Mouse (Mus musculus): Measurements from ENCODE around the gene Tom1l2. TPM values are rescaled to one million over a fixed set of nuclear protein-coding genes. Genes with fewer than 3 reads are reported as not detected.

The Tom1l2 gene
- total and polyA plus RNA-seq, 2 experiments from 2014 or later: 31.3 to 77.3 TPM

- Histone ChIP-seq H3K4me2 (ENCODE audit: low read depth, low read length) (no peak overlapping the region), H3K36me3 (replicated peaks; ENCODE audit: control insufficient read depth, insufficient read depth, low read length) (peaks cover 89% of the 10 kb centered on the region), H3K27ac (ENCODE audit: low read depth) (no peak overlapping the region), H3K27me3 (ENCODE audit: control insufficient read depth, insufficient read depth, low read length) (no peaks in the 10 kb centered on the region), H3K4me1 (ENCODE audit: control insufficient read depth, insufficient read depth) (0 out of 2 replicates have a peak, but pooled peaks cover 7% of the 10 kb centered on the region), H3K9me3 (replicated peaks; ENCODE audit: control insufficient read depth, low read length) (no peaks in the 10 kb centered on the region), H3K9ac (replicated peaks; ENCODE audit: low read depth, low read length) (no peak overlapping the region), H3K4me3 (ENCODE audit: low read depth, low read length) (no peak overlapping the region)
- DNase-seq (ENCODE audit: low spot score) (no peak), ATAC-seq (ENCODE audit: insufficient read depth, low read depth) (no peak)
- 90% methylated on average over 26 of the region's 26 CpGs for WGBS
- no peak for TF ChIP-seq EP300 (IDR thresholded peaks at IDR 0.05; ENCODE audit: low read depth)
- no peak for TF ChIP-seq CTCF (IDR thresholded peaks at IDR 0.05; ENCODE audit: low read depth)
Measured at GRCm38 (mm10) chr11:60202710-60203638, 149.7 kb downstream of the Tom1l2 start.

GRCm38 (mm10) chr11:60200384-60200783, 152.3 kb downstream of the Tom1l2 start:
- Histone ChIP-seq H3K36me3 (replicated peaks; ENCODE audit: control insufficient read depth, insufficient read depth, low read length) (peaks cover 83% of the 10 kb centered on the region), H3K4me3 (ENCODE audit: low read depth, low read length) (no peak overlapping the region), H3K9ac (replicated peaks; ENCODE audit: low read depth, low read length) (no peak overlapping the region), H3K9me3 (replicated peaks; ENCODE audit: control insufficient read depth, low read length) (no peaks in the 10 kb centered on the region), H3K4me1 (ENCODE audit: control insufficient read depth, insufficient read depth) (0 out of 2 replicates have a peak, but pooled peaks cover 10% of the 10 kb centered on the region), H3K4me2 (ENCODE audit: low read depth, low read length) (no peak overlapping the region), H3K27me3 (ENCODE audit: control insufficient read depth, insufficient read depth, low read length) (no peaks in the 10 kb centered on the region), H3K27ac (ENCODE audit: low read depth) (0 out of 2 replicates have a peak overlapping the region, but pooled peaks have one; percentile 40)
- DNase-seq (ENCODE audit: low spot score): no peak
- TF ChIP-seq CTCF (IDR thresholded peaks at IDR 0.05; ENCODE audit: low read depth): no peak
- TF ChIP-seq EP300 (IDR thresholded peaks at IDR 0.05; ENCODE audit: low read depth): no peak
- no peak for ATAC-seq (ENCODE audit: insufficient read depth, low read depth)
- WGBS: 87% methylated on average over 11 of the region's 11 CpGs

GRCm38 (mm10) chr11:60199702-60200184, 153.0 kb downstream of the Tom1l2 start:
- no peak overlapping the region for H3K4me3 ChIP-seq (ENCODE audit: low read depth, low read length)
- ATAC-seq (ENCODE audit: insufficient read depth, low read depth) (peak; percentile 76), DNase-seq (ENCODE audit: low spot score) (peak; percentile 77)
- 0 out of 2 replicates have a peak, but pooled peaks cover 5% of the 10 kb centered on the region for H3K9me3 ChIP-seq (replicated peaks; ENCODE audit: control insufficient read depth, low read length)
- no peak overlapping the region for H3K9ac ChIP-seq (replicated peaks; ENCODE audit: low read depth, low read length)
- H3K4me2 ChIP-seq (ENCODE audit: low read depth, low read length): no peak overlapping the region
- 12% methylated on average over 18 of the region's 18 CpGs for WGBS
- peak overlapping the region; percentile 40; the same call in 1 of the 2 replicates for H3K27ac ChIP-seq (ENCODE audit: low read depth)
- H3K27me3 ChIP-seq (ENCODE audit: control insufficient read depth, insufficient read depth, low read length): no peaks in the 10 kb centered on the region
- TF ChIP-seq EP300 (IDR thresholded peaks at IDR 0.05; ENCODE audit: low read depth) (no peak), CTCF (IDR thresholded peaks at IDR 0.05; ENCODE audit: low read depth) (peak; percentile 99)
- H3K36me3 ChIP-seq (replicated peaks; ENCODE audit: control insufficient read depth, insufficient read depth, low read length): peaks cover 83% of the 10 kb centered on the region
- H3K4me1 ChIP-seq (ENCODE audit: control insufficient read depth, insufficient read depth): 0 out of 2 replicates have a peak, but pooled peaks cover 10% of the 10 kb centered on the region

DNA sequence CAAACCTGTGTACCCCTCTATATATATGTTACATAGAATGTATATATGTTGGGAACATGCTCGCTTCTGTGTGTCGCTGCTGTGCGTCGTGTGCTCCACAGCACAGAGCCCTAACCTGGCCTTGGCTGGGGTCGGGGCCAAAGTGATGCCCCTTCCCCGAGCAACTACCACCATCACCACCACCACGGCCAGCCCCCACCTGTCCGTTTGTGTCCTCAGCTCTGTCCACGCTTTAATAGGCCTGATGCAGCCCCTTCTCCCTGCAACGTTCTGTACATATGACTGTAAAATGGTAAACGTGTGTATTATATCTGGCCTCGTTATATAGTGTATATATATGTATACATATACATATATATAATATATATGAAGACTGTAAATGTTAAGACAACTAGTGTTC, 154.1 kb downstream of the Tom1l2 start:
- no peak for ATAC-seq (ENCODE audit: insufficient read depth, low read depth)
- Histone ChIP-seq H3K4me1 (ENCODE audit: control insufficient read depth, insufficient read depth) (0 out of 2 replicates have a peak, but pooled peaks cover 10% of the 10 kb centered on the region), H3K36me3 (replicated peaks; ENCODE audit: control insufficient read depth, insufficient read depth, low read length) (peaks cover 83% of the 10 kb centered on the region), H3K27me3 (ENCODE audit: control insufficient read depth, insufficient read depth, low read length) (no peaks in the 10 kb centered on the region), H3K9me3 (replicated peaks; ENCODE audit: control insufficient read depth, low read length) (0 out of 2 replicates have a peak, but pooled peaks cover 5% of the 10 kb centered on the region), H3K4me3 (ENCODE audit: low read depth, low read length) (no peak overlapping the region), H3K27ac (ENCODE audit: low read depth) (no peak overlapping the region), H3K4me2 (ENCODE audit: low read depth, low read length) (no peak overlapping the region), H3K9ac (replicated peaks; ENCODE audit: low read depth, low read length) (no peak overlapping the region)
- WGBS: 83% methylated on average over 12 of the region's 12 CpGs
- TF ChIP-seq CTCF (IDR thresholded peaks at IDR 0.05; ENCODE audit: low read depth) (no peak), EP300 (IDR thresholded peaks at IDR 0.05; ENCODE audit: low read depth) (no peak)
- DNase-seq (ENCODE audit: low spot score): no peak

DNA sequence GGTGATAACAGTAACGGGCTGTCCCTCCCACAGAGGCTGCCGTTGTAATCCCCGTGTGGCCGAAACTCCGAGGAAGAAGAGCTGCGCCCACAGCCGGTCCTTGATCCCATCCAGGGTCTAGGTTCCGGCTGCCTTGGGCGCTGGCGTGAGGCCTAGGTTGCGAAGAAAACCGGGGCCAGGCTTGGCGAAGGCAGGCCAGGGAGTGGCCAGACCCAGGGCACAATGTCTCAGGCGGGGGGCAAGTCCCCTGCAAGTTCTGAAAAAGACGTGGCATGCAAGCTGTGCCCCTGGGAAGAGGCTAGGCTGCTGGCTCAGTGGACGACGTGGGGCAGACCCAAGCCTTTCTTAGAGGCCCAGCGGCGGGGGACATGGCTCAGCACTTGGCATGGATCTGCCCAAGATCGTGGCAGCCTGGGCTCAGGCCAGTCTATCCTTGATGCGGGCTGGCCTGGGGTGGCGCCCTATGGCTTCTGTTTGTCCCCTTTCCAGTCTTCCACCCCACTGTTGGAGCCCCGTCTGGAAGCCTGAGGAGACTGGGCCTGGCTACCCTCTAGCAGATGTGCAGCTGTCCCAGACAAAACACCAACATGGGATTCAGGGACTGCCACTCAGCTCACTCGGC, 154.6 kb downstream of the Tom1l2 start:
- Histone ChIP-seq H3K27me3 (ENCODE audit: control insufficient read depth, insufficient read depth, low read length) (no peaks in the 10 kb centered on the region), H3K9ac (replicated peaks; ENCODE audit: low read depth, low read length) (no peak overlapping the region), H3K36me3 (replicated peaks; ENCODE audit: control insufficient read depth, insufficient read depth, low read length) (peaks cover 77% of the 10 kb centered on the region), H3K4me1 (ENCODE audit: control insufficient read depth, insufficient read depth) (0 out of 2 replicates have a peak, but pooled peaks cover 10% of the 10 kb centered on the region), H3K4me2 (ENCODE audit: low read depth, low read length) (no peak overlapping the region), H3K4me3 (ENCODE audit: low read depth, low read length) (no peak overlapping the region), H3K27ac (ENCODE audit: low read depth) (no peak overlapping the region), H3K9me3 (replicated peaks; ENCODE audit: control insufficient read depth, low read length) (0 out of 2 replicates have a peak, but pooled peaks cover 5% of the 10 kb centered on the region)
- no peak for TF ChIP-seq EP300 (IDR thresholded peaks at IDR 0.05; ENCODE audit: low read depth)
- TF ChIP-seq CTCF (IDR thresholded peaks at IDR 0.05; ENCODE audit: low read depth): no peak
- DNase-seq (ENCODE audit: low spot score) (no peak), ATAC-seq (ENCODE audit: insufficient read depth, low read depth) (no peak)
- WGBS: 70% methylated on average over 24 of the region's 24 CpGs
